Mouse (Mus musculus) MN1 (cell line): ENCODE results near the gene Rarb.

ENCODE experiments used
- DNase-seq: peaks from one replicate; pipeline ENCODE4 v3.0.0-alpha.2; 2016; ENCODE audit warnings: low spot score

Rarb gene

GRCm38 (mm10) chr14:16434396-16435171, 384.4 kb downstream of the Rarb start:
- DNase-seq = peak; percentile 35

- no peak for DNase-seq
These were observed 385.8 kb downstream of the Rarb start for GRCm38 (mm10) chr14:16433206-16433605.

- no peak for DNase-seq
These were observed 386.4 kb downstream of the Rarb start for GRCm38 (mm10) chr14:16432550-16432949.

GRCm38 (mm10) chr14:16431941-16432499, 386.9 kb downstream of the Rarb start:
- DNase-seq = no peak

- no peak for DNase-seq
These were observed 391.4 kb downstream of the Rarb start for GRCm38 (mm10) chr14:16427569-16427968.

- DNase-seq = no peak
These were observed 404.8 kb downstream of the Rarb start for GRCm38 (mm10) chr14:16414163-16414562.

GRCm38 (mm10) chr14:16405187-16405586, 413.8 kb downstream of the Rarb start:
- no peak for DNase-seq

GRCm38 (mm10) chr14:16384783-16385182, 434.2 kb downstream of the Rarb start:
- no peak for DNase-seq
